Mouse (Mus musculus) limb, embryonic 10.5 days (tissue): ENCODE data around the gene Upk2. TPM values are rescaled to one million over a fixed set of nuclear protein-coding genes. Genes with fewer than 3 reads are reported as not detected.
A peak's percentile ranks its signal among the peaks of the same experiment; 100 is the strongest.

Source experiments
- DNase-seq: peaks from one replicate; pipeline ENCODE4 v3.0.0-alpha.2; 2017; ENCODE audit warnings: low spot score
- H3K27ac ChIP-seq: fragments of 300-500 bp; sonication (generic); 2 replicates; pipeline ENCODE4 v1.5.1; 2016; ENCODE audit warnings: mild to moderate bottlenecking
- H3K27me3 ChIP-seq: fragments of 300-500 bp; sonication (generic); 2 replicates; pipeline ENCODE4 v1.6.1; 2016; ENCODE audit warnings: low read depth, mild to moderate bottlenecking; ENCODE audit not compliant: poor library complexity, severe bottlenecking
- H3K36me3 ChIP-seq: fragments of 300-500 bp; sonication (generic); 2 replicates; pipeline ENCODE4 v1.6.1; 2016; ENCODE audit warnings: mild to moderate bottlenecking, moderate library complexity
- H3K4me1 ChIP-seq: fragments of 300-500 bp; sonication (generic); 2 replicates; pipeline ENCODE4 v1.6.1; 2016
- H3K4me3 ChIP-seq: fragments of 300-500 bp; sonication (generic); 2 replicates; pipeline ENCODE4 v1.5.1; 2016; ENCODE audit warnings: mild to moderate bottlenecking, moderate library complexity
- H3K9me3 ChIP-seq: fragments of 300-500 bp; sonication (generic); replicated peaks from 2 replicates; pipeline ENCODE4 v1.6.1; 2016; ENCODE audit warnings: mild to moderate bottlenecking
- WGBS: fragments of 180-500 bp; shearing (Covaris S2); methylation state at CpG from one replicate; pipeline ENCODE4 v1.1.7; 2016; 5-methylcytosine and 5-hydroxymethylcytosine counted together
- polyA plus RNA-seq: library from polyadenylated mRNA; unstranded; fragments of >200 nt; fragmentation: Nextera tagmentation; extraction: Ambion mirVana; gene quantifications from 2 replicates; pipeline ENCODE4 v1.2.1, GENCODE M21; 2016

Gene Upk2
- polyA plus RNA-seq, 1 experiment from 2014 or later: not detected

- peaks cover 74% of the 10 kb centered on the region for H3K36me3 ChIP-seq
- H3K27me3 ChIP-seq: no peaks in the 10 kb centered on the region
- under 1% methylated on average over 24 of the region's 24 CpGs for WGBS
- H3K9me3 ChIP-seq: no peaks in the 10 kb centered on the region
- H3K4me3 ChIP-seq: peak overlapping the region; percentile 93
- no peak for DNase-seq
- peaks cover 10% of the 10 kb centered on the region for H3K4me1 ChIP-seq
- H3K27ac ChIP-seq: peak overlapping the region; percentile 94
These were observed 47.1 kb downstream of the Upk2 start for GRCm38 (mm10) chr9:44407752-44408097.

- H3K36me3 ChIP-seq: peaks cover 74% of the 10 kb centered on the region
- H3K4me3 ChIP-seq: peak within 1 kb of the TSS; percentile 93
- H3K27ac ChIP-seq: peak within 1 kb of the TSS; percentile 94
- under 1% methylated on average over 51 of the region's 51 CpGs for WGBS
- no peaks in the 10 kb centered on the region for H3K27me3 ChIP-seq
- DNase-seq: peak; percentile 94
- peaks cover 10% of the 10 kb centered on the region for H3K4me1 ChIP-seq
- H3K9me3 ChIP-seq: no peaks in the 10 kb centered on the region
These were observed 47.6 kb downstream of the Upk2 start, which contains the start of the genes Rps25 and Trappc4 for GRCm38 (mm10) chr9:44406906-44407751. Gene Rps25, plus strand, starts transcription at chr9:44407139. Gene Trappc4, minus strand, starts transcription at chr9:44407600.

- WGBS: 80% methylated on average over 3 of the region's 3 CpGs
- peaks cover 74% of the 10 kb centered on the region for H3K36me3 ChIP-seq
These were observed 49.8 kb downstream of the Upk2 start for GRCm38 (mm10) chr9:44405011-44405410.

More at GRCm38 (mm10) chr9:44405011-44405410, 49.8 kb downstream of the Upk2 start:
- Histone ChIP-seq H3K9me3 (no peaks in the 10 kb centered on the region), H3K27ac (no peak overlapping the region), H3K4me3 (no peak overlapping the region), H3K27me3 (no peaks in the 10 kb centered on the region), H3K4me1 (peaks cover 10% of the 10 kb centered on the region)
- no peak for DNase-seq

Other genes with a start within 250 kb of the Upk2 start
- gene Cbl, start 220.9 kb downstream of the Upk2 start, polyA plus RNA-seq: 19.6 and 23.9 TPM in 2 replicates
- not detected in 2 replicates for gene Ccdc153, start 214.3 kb downstream of the Upk2 start, polyA plus RNA-seq
- 0.13 TPM in 1 of 2 replicates, not detected in the other for gene Pdzd3, start 203.5 kb downstream of the Upk2 start, polyA plus RNA-seq
- gene Nlrx1, start 186.4 kb downstream of the Upk2 start, polyA plus RNA-seq: 2.1 and 3.3 TPM in 2 replicates
- gene Abcg4, start 166.4 kb downstream of the Upk2 start, polyA plus RNA-seq: 1.9 and 4.6 TPM in 2 replicates
- 28.2 and 30.4 TPM in 2 replicates for gene Hinfp, start 149.3 kb downstream of the Upk2 start, polyA plus RNA-seq
- 6.9 and 9.9 TPM in 2 replicates for gene C2cd2l, start 134.7 kb downstream of the Upk2 start, polyA plus RNA-seq
- gene Dpagt1, start 129.0 kb downstream of the Upk2 start, polyA plus RNA-seq: 45.3 and 46.9 TPM in 2 replicates
- 515 and 551 TPM in 2 replicates for gene H2afx, start 120.3 kb downstream of the Upk2 start, polyA plus RNA-seq
- gene Hmbs, start 110.7 kb downstream of the Upk2 start, polyA plus RNA-seq: 174 and 195 TPM in 2 replicates
- gene Vps11, start 93.3 kb downstream of the Upk2 start, polyA plus RNA-seq: 29.3 and 32.2 TPM in 2 replicates
- gene Hyou1, start 75.5 kb downstream of the Upk2 start, polyA plus RNA-seq: 41.3 and 43.4 TPM in 2 replicates
- gene Slc37a4, start 58.1 kb downstream of the Upk2 start, polyA plus RNA-seq: 8.4 and 9.7 TPM in 2 replicates
- gene Rps25, start 47.8 kb downstream of the Upk2 start, polyA plus RNA-seq: 2,001 and 2,302 TPM in 2 replicates
- 158 and 166 TPM in 2 replicates for gene Trappc4, start 47.4 kb downstream of the Upk2 start, polyA plus RNA-seq
- gene Ccdc84, start 36.4 kb downstream of the Upk2 start, polyA plus RNA-seq: 23.1 and 24.3 TPM in 2 replicates
- gene Foxr1, start 13.8 kb downstream of the Upk2 start, polyA plus RNA-seq: not detected in 2 replicates
- 9.0 and 12.1 TPM in 2 replicates for gene Bcl9l, start 27.8 kb upstream of the Upk2 start, polyA plus RNA-seq
- gene Cxcr5, start 106.9 kb upstream of the Upk2 start, polyA plus RNA-seq: not detected in 2 replicates
- 17.2 and 23.3 TPM in 2 replicates for gene Ddx6, start 149.9 kb upstream of the Upk2 start, polyA plus RNA-seq
- gene Treh, start 218.3 kb upstream of the Upk2 start, polyA plus RNA-seq: not detected in 2 replicates